Mouse (Mus musculus) left cerebral cortex, postnatal 4 days (tissue): ENCODE measurements around the gene Exoc6b. TPM values are rescaled to one million over a fixed set of nuclear protein-coding genes. Genes with fewer than 3 reads are reported as not detected.
A peak's percentile ranks its signal among the peaks of the same experiment; 100 is the strongest.

ENCODE experiments used
- DNase-seq: peaks from one replicate; pipeline ENCODE4 v3.0.0-alpha.2; 2022
- intact Hi-C: fragments of 180-260 bp; cut with DNase I; formaldehyde crosslinking; loops from one replicate; pipeline ENCODE4 v1.15.1; 2025
- total RNA-seq, 2 experiments: library from RNA; stranded (reverse); gene quantifications; 2 replicates each; pipeline ENCODE4 v1.2.3; 2021

The Exoc6b gene
- total RNA-seq, 2 experiments from 2014 or later = 90.8 to 95.3 TPM

DNA sequence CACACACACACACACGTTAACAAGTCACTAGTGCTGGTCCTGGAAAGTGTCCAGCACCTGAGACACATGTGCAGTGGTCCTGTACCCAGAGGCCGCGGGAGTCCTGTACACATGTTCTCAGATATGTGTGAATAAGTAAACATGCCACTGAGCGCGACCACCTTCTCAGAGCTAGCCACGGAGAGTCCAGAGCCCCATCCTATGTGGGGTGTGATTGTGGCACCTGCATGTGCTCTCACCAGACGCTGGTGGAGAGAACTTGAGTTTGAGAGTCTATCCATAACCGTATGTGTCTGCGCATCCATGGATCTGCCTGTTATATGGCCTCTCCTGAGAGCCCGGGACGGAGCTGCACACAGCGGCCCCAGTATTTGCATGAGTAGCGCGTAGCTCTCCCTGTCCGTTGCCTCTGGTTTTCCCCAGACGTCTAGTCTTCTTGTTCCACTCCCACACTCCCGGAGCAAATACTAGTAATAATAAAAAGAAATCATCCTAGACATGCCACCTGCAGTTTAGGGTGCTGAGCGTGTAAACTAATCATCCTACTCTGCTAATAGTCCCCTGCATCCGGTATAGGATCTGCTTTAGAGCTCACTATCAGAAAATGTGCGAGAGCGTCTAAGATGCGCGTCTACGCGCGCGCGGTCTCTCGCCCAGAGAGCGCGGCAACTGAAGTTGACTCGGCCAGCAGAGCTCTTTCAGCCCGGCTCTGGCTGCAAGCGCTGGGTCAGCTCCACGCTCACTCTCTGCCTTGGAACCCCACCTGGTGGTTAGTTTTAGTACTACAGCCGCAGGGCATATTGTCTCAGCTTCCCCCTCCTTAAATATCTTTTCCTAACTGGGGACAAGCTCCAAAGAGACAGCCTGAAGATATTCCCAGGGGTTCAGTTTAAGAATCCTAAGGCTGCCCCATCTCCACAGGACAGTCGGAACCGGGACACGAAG lies 479.3 kb downstream of the Exoc6b start:
- intact Hi-C loops = loop anchor here (5.0 to 10.0 kb wide), 3 partner anchors 183 to 493 kb away; no protein-coding TSS in a partner anchor
- DNase-seq = peak; percentile 91

DNA sequence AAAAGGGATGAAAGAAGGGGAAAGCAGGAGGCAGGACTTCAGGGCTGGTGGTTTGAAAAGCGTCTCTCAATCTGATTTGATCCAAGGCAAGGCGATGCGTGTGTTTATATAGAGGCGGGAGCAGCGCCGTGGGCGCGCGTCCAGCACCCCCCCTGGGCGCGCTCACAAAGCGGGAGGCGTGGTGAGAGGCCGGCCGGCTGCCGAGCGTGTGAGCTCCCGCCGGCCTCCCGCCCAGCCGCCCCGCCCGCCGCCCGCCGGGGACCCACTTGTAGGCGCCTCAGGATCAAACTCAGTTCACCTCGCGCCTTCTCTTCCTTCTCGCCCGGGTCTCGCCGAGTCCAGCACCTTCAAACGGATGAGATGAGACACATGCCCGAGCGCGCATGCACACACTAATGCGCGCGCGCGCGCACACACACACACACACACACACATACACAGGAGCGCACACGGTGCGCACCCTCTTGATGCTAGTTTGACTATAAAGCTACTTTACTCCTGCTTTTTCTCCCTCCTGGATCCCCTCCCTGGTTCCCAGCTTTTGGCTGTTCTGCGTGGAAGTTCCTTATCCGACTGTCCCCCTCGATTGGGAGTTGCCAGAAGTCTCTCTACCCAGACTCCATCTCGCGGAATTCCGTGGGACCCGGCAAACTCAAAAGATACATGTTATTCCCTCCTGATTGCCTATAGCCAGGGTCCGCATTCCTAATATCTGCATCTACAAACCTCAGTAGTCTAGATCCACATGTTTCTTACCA lies 480.2 kb downstream of the Exoc6b start:
- intact Hi-C loops = loop anchor here (5.0 kb wide), 1 partner anchor 492 kb away; no protein-coding TSS in a partner anchor

DNA sequence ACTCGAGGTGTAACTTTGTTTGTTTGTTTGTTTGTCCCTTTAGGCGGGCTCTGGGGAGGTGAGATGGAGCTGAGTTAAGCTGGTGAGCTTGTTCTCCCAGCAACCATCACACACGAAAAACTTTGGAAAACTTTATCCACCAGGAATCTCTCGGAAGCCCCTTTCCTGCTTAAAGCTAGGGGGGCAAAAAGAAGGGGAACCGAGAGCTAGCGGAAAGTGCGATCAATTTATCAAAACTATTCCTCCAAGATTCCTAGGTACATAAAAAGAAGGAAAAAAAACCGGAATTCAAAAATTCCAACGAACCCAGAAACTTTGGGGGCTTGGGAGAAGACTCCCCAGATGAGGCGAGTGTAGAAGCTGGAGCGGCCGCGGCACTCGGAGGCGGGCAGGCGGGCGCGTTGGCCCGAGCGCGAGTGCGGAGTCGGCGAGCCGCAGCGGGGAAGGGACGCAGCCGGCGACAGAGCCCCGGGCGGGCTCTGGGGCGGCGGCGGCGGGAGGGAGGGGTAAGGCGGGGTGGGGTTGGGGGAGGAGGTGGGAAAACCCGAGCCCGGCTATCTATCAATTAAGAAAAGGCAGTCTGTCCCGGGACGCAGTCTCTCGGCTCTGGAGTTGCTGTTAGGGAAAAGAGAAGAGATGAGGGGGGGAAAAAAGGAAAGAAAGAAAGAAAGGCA lies 481.0 kb downstream of the Exoc6b start:
- no peak for DNase-seq

More for the DNA sequence above, 480.2 kb downstream of the Exoc6b start:
- DNase-seq = peak; percentile 69

DNA sequence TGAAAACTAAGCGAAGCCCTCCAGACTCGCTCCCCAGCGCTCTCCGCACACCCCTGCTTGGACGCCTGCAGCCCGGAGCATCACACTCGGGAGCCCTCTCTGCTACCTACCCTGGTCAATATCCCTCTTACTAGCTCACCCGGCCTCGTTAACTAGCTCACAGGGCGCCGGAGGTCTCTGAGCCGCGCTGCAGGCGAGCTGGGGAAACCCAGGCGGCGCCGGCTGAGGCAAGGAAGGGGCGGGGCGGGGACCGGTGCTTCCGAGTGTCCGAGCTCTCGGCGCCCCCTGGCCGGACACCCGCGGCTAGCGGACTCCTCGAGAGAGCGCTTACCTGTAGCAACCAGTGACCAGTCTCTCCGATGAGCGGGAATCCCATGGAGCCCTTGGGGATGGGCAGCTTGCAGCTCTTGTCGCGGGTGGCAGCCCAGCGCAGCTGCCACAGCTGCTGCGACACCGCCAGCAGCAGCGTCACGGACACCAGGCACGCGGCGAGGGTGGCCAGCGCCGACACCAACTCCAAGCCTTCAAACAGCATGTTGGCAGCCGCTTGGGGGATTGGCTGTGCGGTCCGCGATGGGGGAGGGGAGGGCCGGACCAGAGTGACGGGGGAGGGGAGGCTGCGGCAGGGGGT lies 481.7 kb downstream of the Exoc6b start:
- no peak for DNase-seq
- intact Hi-C loops = loop anchor here (5.0 kb wide), 1 partner anchor 490 kb away; no protein-coding TSS in a partner anchor

More for the DNA sequence above, 481.0 kb downstream of the Exoc6b start:
- intact Hi-C loops = loop anchor here (5.0 kb wide), 1 partner anchor 491 kb away; no protein-coding TSS in a partner anchor

DNA sequence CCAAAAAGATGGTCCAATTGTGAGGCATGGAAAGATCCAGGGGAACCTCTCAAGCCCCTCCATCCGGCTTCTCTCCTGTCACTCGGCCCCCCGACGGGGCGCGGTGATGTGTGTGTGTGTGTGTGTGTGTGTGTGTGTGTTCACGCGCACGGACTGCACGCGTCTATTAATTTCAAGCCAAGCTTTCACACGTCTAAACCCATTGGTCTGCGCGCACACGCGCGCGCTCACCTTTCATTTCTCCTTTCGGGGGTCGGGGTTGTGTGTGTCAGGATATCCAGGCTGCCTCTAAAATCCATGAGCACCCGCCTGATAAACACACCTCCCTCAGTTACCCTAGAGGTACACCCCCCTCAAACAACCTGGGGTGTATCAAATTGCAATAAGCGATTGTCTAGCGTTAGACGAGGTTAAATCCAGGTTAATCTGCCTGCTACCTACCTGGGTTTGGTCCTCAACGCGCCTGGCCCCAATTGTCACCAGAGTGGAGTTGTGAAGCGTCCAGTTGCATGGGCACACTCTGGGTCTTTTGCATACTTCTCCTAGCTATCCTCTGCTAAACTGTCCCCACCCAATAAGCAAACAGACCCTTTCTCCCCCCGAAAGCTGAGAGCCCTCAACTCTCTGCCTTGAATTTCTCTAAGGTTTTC lies 482.6 kb downstream of the Exoc6b start:
- intact Hi-C loops = loop anchor here (5.0 kb wide), 1 partner anchor 489 kb away; no protein-coding TSS in a partner anchor
- no peak for DNase-seq

DNA sequence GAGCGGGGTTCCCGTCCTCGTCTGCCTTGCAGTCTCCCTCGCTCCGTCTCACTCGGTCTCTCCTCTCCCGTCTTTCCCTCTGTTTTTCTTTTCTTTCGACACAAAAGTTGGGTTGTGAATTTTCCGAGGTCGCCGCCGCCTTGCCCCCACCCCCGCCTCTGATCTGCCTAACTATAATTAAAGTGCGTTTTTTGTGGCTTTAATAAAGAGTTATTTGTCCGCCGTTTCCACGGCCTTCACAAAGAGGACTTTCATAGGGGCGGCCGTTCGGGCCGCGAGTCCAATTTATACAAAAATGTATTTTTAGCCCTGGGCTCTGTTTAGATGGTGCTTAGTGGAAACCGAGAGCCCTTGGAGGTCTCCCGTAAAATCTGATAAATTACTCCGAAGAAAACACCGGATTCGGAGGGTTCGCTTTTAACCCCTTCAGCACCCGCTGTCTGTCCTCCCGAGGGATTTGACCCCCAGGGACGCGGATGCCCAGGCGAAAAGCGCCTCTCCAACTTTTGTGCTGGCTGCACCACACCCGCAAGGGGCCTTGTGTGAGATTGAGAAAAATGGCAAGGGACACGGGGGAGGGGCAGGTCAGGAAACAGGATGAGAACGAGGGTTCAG lies 483.5 kb downstream of the Exoc6b start:
- intact Hi-C loops = loop anchor here (5.0 kb wide), 1 partner anchor 488 kb away; no protein-coding TSS in a partner anchor
- DNase-seq = no peak

DNA sequence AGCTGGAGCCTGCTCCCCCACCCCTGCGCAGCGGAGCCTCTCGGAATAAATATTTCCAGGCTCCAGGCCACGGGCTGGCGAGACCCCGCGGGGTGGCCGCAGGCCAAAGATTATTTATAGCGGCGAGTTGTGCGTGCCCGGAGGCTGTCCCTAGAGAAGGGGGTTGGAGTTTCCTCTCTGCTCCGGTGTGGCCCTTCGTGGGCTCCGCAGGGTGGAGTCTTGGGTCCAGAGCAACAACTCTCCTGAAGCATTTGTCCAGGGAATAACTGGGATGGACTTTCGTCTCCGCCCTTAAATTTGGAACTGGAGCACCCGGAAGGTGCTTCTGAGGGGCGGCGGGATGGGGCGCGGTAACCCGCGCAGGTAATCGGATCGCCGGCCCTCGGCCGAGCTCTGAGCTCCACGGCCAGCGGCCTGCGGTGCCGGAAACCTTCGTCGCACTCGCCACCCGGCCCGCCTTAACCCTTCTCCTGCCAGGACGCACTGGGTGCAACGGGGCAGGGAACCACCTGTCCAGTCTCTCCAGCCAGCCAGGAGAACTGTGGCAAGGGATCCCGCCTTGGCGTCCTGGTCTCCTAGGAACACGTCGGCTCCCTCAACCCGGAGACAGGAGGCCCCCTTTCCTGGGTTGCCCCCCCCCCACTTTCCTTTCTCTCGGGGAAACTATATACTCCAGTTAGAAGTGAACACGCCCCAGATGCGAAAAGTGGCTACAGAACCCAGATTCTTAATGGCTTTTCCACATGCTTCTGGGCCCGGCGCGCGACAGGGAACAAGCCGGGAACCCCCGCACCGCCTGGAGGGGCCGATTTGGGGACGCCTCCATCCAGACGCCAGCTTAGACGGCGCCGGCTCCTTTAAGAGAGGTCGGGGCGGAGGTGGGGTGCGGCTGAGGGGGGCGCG lies 484.3 kb downstream of the Exoc6b start:
- intact Hi-C loops = loop anchor here (5.0 kb wide), 1 partner anchor 488 kb away; no protein-coding TSS in a partner anchor
- DNase-seq = peak; percentile 79

DNA sequence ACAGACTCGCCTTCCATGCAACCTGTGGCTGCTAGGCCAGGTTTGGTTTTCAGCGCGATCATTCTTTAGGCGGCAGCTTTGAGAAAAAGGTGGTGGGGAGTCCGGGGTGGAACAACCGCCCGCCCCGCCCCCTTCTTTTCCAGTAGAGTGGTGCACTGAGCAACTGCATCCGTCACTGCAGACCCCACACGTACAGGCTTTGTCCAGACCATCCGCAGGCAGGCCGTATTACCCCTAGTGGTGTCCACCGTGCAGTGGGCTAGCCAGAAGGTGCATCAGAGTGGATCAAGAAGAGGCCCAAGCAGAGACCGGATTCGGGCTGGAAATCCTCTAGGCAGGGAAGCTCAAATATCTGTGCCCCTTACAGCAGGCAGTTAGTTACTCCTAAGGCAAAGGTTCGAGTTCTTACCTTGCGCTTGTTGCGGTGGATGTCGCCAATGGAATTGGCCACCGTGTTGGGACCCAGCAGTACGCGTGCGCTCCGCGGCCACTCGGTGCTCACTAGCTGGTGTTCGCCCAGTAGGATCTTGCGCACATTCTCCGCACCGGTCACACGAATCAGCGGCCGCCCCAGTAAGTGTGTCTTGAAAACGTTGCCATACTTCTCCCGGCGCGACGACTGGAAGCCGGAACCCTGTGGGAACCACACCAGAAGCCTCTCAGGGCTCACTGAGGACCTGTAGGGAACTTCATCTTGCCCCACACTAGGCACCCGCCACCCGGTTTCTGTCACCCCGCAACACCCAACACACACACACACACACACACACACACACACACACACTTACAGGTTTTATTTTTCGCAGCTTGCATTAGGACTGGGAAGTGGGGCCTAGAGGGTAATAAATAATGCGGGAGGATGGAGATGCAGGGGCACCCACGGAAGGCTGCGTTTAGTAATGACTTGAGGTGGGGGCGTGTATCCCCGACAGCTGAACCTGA lies 485.2 kb downstream of the Exoc6b start:
- intact Hi-C loops = no loop called here
- no peak for DNase-seq

DNA sequence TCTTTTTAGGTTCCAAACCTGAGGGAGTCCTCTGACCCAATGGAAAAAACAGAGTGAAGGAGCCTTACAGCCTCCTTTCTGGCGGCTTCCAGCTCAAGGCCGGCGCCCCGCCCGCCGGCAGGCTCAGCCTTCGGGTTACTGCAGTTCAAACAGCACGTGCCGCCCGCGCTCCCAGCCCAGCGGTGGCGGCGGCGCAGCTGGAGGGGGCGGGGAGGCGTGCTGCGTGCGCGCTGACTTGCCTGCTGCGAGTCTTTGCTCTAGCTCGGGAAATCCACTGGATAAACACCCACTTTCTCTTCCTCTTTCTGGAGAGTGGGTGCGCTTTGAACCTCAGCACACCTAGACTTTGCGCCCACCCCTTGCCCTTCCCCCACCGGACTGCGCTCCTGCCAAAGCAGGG lies 485.9 kb downstream of the Exoc6b start:
- no peak for DNase-seq
- intact Hi-C loops = no loop called here

DNA sequence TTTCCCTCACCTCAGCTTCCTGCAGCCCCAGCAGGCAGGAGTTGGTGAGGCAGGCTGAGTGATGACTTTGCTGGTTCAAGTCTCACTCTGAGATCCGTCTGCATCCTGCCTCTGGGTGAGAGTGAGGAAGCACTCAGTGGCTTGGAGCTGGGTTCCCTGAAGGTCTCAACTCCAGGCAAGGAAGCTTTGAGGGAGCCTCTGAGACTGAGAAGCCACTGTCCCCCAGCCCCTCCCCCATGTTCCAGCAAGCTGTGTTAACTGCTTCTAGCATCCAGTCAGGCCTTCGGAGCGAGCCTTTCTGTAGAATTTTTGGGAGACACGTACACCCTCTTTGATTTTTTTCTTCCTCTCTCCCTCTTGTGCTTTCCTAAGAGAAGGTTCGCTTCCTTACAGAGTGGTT lies 486.5 kb downstream of the Exoc6b start:
- no peak for DNase-seq
- intact Hi-C loops = no loop called here

DNA sequence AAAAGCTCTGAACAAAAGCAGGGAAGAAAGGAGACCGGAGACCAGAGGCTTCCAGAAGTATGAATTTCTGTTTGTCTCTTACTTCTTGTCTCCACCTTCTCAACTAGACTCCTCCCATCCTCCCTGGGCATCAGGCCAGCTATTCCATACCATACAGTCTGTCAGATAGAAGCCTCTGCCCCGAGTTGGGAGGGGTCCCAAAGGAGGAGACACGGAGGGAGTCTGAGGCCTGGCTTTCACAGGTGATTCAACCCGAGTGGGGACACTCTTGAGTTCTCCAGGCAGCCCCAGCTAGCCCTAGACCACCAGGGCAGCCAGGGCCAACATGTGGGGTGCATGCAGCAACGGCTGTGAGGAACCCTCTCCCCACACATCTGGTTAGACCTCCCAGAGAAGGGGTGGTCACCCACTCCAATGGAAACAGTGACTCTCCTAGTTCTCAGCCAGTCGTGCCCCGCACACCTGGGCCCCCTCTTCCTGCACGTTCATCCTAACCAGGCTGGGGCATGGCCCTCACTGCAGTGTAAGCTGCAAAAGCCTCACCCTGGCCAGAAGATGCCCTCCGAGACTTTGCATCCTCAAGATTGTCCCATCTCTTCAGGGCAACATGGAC lies 487.4 kb downstream of the Exoc6b start:
- intact Hi-C loops = no loop called here
- DNase-seq = no peak

DNA sequence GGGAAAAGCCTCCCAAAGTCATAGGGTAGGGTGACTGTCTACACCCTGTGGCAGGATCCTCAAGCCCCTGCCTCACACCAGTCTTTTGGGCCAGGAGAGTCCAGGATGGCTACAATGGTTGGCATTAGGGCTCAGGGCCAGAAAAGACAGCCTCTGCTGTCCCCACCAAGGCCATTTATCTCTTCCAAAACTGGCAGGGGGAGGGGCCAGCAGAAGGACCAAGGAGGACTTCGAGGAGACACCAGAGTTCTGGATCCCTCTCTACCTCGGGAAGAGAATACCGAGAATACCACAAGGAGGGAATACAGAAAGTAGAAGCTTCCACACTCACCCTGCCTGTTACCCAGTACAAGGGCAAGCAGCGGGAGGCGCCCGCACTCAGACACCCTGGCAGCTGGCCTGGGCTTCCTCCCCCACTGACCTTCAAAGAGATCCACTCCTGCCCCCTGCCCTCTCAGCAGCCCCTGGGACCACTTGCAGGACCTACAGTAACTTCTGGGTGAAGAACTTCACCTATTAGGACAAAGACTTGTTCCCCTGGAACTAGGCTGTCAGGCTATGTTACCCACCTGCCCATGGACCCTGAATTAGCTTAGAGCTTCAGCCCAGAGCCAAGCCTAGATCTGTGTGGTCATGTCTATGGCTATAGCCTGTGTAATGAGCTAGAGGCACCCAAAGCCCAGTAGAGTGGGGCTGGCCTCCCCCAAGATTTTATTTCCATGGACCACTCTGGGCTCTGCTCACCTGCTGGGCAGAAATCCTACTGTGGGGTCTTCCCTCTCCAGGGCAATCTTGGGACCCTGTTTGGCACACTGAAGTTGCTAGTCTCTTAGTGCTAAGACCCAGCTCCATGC lies 488.1 kb downstream of the Exoc6b start:
- no peak for DNase-seq
- intact Hi-C loops = no loop called here

DNA sequence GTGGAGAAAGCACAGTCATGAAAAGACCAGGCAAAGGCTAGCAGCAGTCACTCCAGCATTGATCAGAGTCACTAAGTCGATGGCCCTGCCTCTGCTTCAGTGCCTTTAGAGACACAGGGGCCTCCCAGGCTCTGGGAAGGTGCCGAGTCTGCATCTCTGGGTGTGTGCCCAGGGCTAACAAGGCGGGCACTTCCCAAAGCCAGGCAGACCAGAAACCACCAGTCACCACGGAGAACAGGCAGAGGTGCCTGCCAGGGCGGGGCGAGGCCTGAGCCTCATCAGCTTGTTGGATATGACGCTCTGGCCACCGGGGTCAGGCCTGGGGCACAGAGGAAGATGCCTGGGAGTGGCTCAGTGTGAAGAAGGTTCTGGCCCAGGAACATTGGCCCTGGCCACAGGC lies 489.8 kb downstream of the Exoc6b start:
- intact Hi-C loops = no loop called here

DNA sequence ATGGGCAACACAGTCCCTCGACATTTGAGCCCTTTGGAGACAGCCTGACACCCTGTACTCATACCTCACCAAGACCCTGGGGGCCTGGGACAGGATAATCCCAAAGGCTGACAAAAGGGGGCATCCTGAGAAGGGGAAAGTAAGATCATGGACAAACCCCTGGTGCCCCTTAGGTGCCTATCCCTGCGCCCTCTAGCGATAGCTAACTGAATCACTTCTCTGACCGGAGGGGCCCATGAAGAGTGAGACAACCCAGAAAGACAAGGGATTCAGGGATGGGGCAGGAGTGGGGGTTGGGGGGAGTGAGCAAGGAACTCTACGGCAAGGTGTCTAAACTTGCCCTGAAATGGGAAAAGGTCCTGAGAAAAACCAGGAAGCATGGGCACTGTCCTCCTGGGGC lies 490.4 kb downstream of the Exoc6b start:
- intact Hi-C loops = no loop called here
- DNase-seq = no peak

More for the DNA sequence above, 489.8 kb downstream of the Exoc6b start:
- no peak for DNase-seq

DNA sequence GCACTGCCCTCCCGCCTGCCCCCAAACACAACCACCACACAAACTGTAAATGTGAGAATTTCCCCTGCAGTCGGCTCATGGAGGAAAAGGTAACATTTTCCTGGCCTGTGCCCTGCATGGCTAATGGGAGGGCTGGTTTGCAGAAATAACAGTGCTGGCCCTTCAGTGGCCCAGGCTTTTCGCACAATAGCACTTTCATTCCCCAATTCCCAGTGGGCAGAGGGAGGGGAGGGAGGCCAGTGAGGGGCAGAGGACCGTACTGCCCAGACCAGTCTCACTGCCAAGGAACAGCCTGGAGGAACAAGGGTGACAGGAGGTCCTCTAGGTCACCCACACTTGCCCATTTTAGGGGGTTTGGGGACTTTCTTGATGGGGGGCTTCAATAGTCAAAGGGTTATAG lies 491.4 kb downstream of the Exoc6b start:
- intact Hi-C loops = no loop called here
- DNase-seq = no peak
